ENCODE assay signal across 2 mouse cellular contexts in genomic region chr11:62549782-62550181, GRCm38 (mm10).
TF ChIP-seq lines count a peak whose summit lies in the region.

No protein-coding gene starts in this region.

TF ChIP-seq in CH12.LX, 34 proteins besides CTCF, POLR2A, EP300 and RAD21 (continued from another document):
- TF ChIP-seq JUN (IDR thresholded peaks at IDR 0.05; ENCODE audit: insufficient read depth, low read depth, low read length), result peak; percentile 4; the same call in 1 of the 2 replicates
- TF ChIP-seq NELFE (IDR thresholded peaks at IDR 0.05; ENCODE audit: low read depth, low read length), result peak; percentile 68
- no peak for TF ChIP-seq ZC3H11A (IDR thresholded peaks at IDR 0.05; ENCODE audit: low read depth, low read length)
- peak; percentile 50; the same call in 1 of the 2 replicates for TF ChIP-seq JUND (conservative IDR thresholded peaks at IDR 0.05; ENCODE audit: low read depth, low read length)
- TF ChIP-seq TBP (conservative IDR thresholded peaks at IDR 0.05; ENCODE audit: low read depth, low read length), result peak; percentile 90
- no peak for TF ChIP-seq SMC3 (IDR thresholded peaks at IDR 0.05; ENCODE audit: low read depth, low read length)
- TF ChIP-seq MYC (IDR thresholded peaks at IDR 0.05; ENCODE audit: low read depth, low read length), result peak; percentile 71; the same call in 1 of the 2 replicates
- TF ChIP-seq MXI1 (IDR thresholded peaks at IDR 0.05; ENCODE audit: low read depth, low read length), result peak; percentile 62; the same call in 1 of the 2 replicates
- TF ChIP-seq ETS1 (conservative IDR thresholded peaks at IDR 0.05; ENCODE audit: low read depth, low read length), result 0 out of 2 replicates have a peak, but pooled peaks have one; percentile 12
- TF ChIP-seq ZNF384 (IDR thresholded peaks at IDR 0.05; ENCODE audit: low read depth, low read length), result peak; percentile 81
- TF ChIP-seq MEF2A (IDR thresholded peaks at IDR 0.05; ENCODE audit: borderline replicate concordance, low read depth, low read length), result peak; percentile 52; the same call in 1 of the 2 replicates
- TF ChIP-seq CHD2 (IDR thresholded peaks at IDR 0.05; ENCODE audit: low read length), result 0 out of 2 replicates have a peak, but pooled peaks have one; percentile 44
- no peak for TF ChIP-seq KAT2A (IDR thresholded peaks at IDR 0.05; ENCODE audit: insufficient replicate concordance, low read length)
- no peak for TF ChIP-seq ZKSCAN1 (IDR thresholded peaks at IDR 0.05; ENCODE audit: borderline replicate concordance, low read depth, low read length)
- TF ChIP-seq CHD1 (IDR thresholded peaks at IDR 0.05; ENCODE audit: low read depth, low read length), result peak; percentile 94; the same call in 1 of the 2 replicates
- peak; percentile 91 for TF ChIP-seq ZMIZ1 (IDR thresholded peaks at IDR 0.05; ENCODE audit: low read depth, low read length)
- no peak for TF ChIP-seq USF1 (IDR thresholded peaks at IDR 0.05; ENCODE audit: low read depth, low read length)
- peak; percentile 60; the same call in 1 of the 2 replicates for TF ChIP-seq MAFK (IDR thresholded peaks at IDR 0.05; ENCODE audit: insufficient replicate concordance, low read length)
- peak; percentile 34; the same call in 1 of the 2 replicates for TF ChIP-seq NRF1 (IDR thresholded peaks at IDR 0.05; ENCODE audit: low read depth, low read length)
- TF ChIP-seq E2F4 (IDR thresholded peaks at IDR 0.05; ENCODE audit: insufficient replicate concordance, low read depth, low read length), result 0 out of 2 replicates have a peak, but pooled peaks have one; percentile 68
- TF ChIP-seq MAZ (IDR thresholded peaks at IDR 0.05; ENCODE audit: low read depth, low read length), result peak; percentile 64
- TF ChIP-seq HCFC1 (IDR thresholded peaks at IDR 0.05; ENCODE audit: low read depth, low read length), result 0 out of 2 replicates have a peak, but pooled peaks have one; percentile 33
- peak; percentile 75; the same call in 1 of the 2 replicates for TF ChIP-seq RCOR1 (conservative IDR thresholded peaks at IDR 0.05; ENCODE audit: low read depth, low read length)
- TF ChIP-seq SIN3A (IDR thresholded peaks at IDR 0.05; ENCODE audit: low read length), result peak; percentile 92
- peak; percentile 70; the same call in 1 of the 2 replicates for TF ChIP-seq TCF12 (IDR thresholded peaks at IDR 0.05; ENCODE audit: low read depth, low read length)
TF ChIP-seq in CH12.LX: peak in this region for 20.

TF ChIP-seq in myocyte, 11 proteins besides CTCF, POLR2A, EP300 and RAD21 (continued from another document):
- TF ChIP-seq MYOD1 (IDR thresholded peaks at IDR 0.05; ENCODE audit: control insufficient read depth in 1 of 3, insufficient read length in 2 of 3, low read depth in 2 of 3), result no peak
- TF ChIP-seq E2F4 (IDR thresholded peaks at IDR 0.05; ENCODE audit: insufficient read depth), result no peak
- TF ChIP-seq TCF12 (IDR thresholded peaks at IDR 0.05; ENCODE audit: insufficient read depth, poor library complexity, severe bottlenecking), result no peak
- no peak for TF ChIP-seq POLR2AphosphoS2 (IDR thresholded peaks at IDR 0.05; ENCODE audit: insufficient read length, low read depth)
TF ChIP-seq in myocyte: peak in this region for 0.
